Mouse (Mus musculus) monocyte, adult 59 days (primary cell): ENCODE measurements around the gene Trmt10a. TPM values are rescaled to one million over a fixed set of nuclear protein-coding genes. Genes with fewer than 3 reads are reported as not detected.

Experiments used
- total RNA-seq, 2 experiments: library from RNA; stranded (reverse); gene quantifications; one replicate each; pipeline ENCODE4 v1.2.4; 2023

The Trmt10a gene
- total RNA-seq = 1 to 10 TPM; 2.5 to 4.3 TPM

GRCm38 (mm10) chr3:138143315-138144059 is at the start of gene Trmt10a:
Gene Trmt10a (plus strand): TSS chr3:138143448.

GRCm38 (mm10) chr3:138144642-138145171 is 1.5 kb downstream of the Trmt10a start, which contains the start of gene Mttp:
Gene Mttp (minus strand): TSS chr3:138144968.

GRCm38 (mm10) chr3:138193683-138194302 is 50.5 kb downstream of the Trmt10a start, which contains the start of gene 4930579F01Rik:
Gene 4930579F01Rik (minus strand): TSS chr3:138193825.

Other genes with a start within 250 kb of the Trmt10a start
- 10 to 100 TPM; 68.4 to 75.6 TPM for gene Lamtor3, start 224.9 kb upstream of the Trmt10a start, total RNA-seq
- gene Dapp1, start 161.9 kb upstream of the Trmt10a start, total RNA-seq = 10 to 100 TPM; 73.9 to 82.8 TPM
- gene 1110002E22Rik, start 78.4 kb upstream of the Trmt10a start, total RNA-seq = not detected
- gene Gm5105, start 76.1 kb upstream of the Trmt10a start, total RNA-seq = not detected
- gene Mttp, start 1.5 kb downstream of the Trmt10a start, total RNA-seq = 1 to 10 TPM in 1 of 2 experiments, under 1 TPM in 1; 0.85 to 1.1 TPM
- gene 4930579F01Rik, start 50.4 kb downstream of the Trmt10a start, total RNA-seq = not detected
- not detected for gene Adh7, start 74.3 kb downstream of the Trmt10a start, total RNA-seq
- not detected for gene Adh1, start 117.5 kb downstream of the Trmt10a start, total RNA-seq
- not detected for gene Adh6a, start 169.8 kb downstream of the Trmt10a start, total RNA-seq
- not detected for gene Adh6b, start 198.3 kb downstream of the Trmt10a start, total RNA-seq